Mouse (Mus musculus) urinary bladder, postnatal 0 days (tissue): ENCODE data around the gene Pln. TPM values are rescaled to one million over a fixed set of nuclear protein-coding genes. Genes with fewer than 3 reads are reported as not detected.

Experiments used
- polyA plus RNA-seq: library from polyadenylated mRNA; unstranded; fragments of >200 nt; fragmentation: Nextera tagmentation; extraction: Ambion mirVana; gene quantifications from 2 replicates; pipeline ENCODE4 v1.2.1, GENCODE M21; 2015

The Pln gene
- 2.5 and 3.9 TPM in 2 replicates for polyA plus RNA-seq

GRCm38 (mm10) chr10:53337162-53337923 lies at the start of gene Pln:
TSS of gene Pln (plus strand) at chr10:53337667.

GRCm38 (mm10) chr10:53379709-53380106 lies 42.2 kb downstream of the Pln start, which contains the start of gene Cep85l:
TSS of gene Cep85l (minus strand) at chr10:53379947.

Other genes with a start within 250 kb of the Pln start
- 3.4 and 3.8 TPM in 2 replicates for gene Cep85l, start 42.3 kb downstream of the Pln start, polyA plus RNA-seq